9 mouse cellular contexts compared by ENCODE assay signal in the genomic region with DNA sequence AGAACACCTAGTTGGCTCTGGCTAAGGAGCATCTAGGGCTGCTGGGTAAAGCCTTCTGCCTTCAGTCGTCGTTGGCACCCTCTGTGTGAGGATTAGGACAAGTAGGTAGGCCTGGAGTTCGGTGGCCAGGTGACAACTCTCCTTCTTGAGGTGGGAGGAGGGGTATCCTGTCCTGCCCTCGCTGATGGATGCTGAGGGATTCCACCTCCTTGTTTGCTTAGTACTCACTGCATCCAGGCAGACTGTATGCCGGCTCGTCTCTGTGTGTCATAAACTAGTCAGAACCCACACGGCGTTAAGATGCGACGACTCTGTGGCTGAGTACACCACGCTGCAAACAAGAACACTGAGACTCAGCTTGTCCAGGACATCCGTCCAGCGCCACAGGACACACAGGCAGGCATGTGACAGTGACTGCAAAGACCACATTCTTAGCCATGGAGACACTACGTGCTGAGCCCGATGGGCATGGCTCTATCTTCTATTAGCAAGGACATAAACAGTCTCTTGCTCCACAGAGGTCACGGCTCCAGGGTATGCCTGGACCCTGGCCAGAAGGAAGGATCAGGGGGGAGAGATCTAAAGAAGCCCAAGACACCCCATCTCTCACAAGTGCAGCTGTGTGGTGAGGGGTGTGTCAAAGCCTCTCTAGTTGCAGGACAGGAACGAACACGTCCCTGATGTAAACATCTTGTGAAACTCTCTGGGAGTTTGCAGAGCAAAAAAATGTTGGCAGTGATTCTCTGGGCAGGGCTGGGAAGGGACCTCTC. TPM values are rescaled to one million over a fixed set of nuclear protein-coding genes. Genes with fewer than 3 reads are reported as not detected.
DNase-seq lines count a peak whose midpoint lies in the region; ATAC-seq and TF ChIP-seq lines count a peak whose summit lies in the region.
"Had no signal": no experiment of that assay in that cellular context is flagged by ENCODE, and none has a peak within 500 bp of the region (broad histone marks: within the 10 kb centered on the region; RNA-seq: fewer than 3 reads in every experiment).

No protein-coding gene starts in this region.

- H3K4me1 ChIP-seq in embryonic facial prominence, embryonic 15.5 days = peaks cover 67% of the 10 kb centered on the region
- H3K4me1 ChIP-seq in limb, embryonic 13.5 days = peaks cover 10% of the 10 kb centered on the region; the same call in 1 of the 2 replicates
- H3K4me1 ChIP-seq in stomach, embryonic 15.5 days = peaks cover 29% of the 10 kb centered on the region; the same call in 1 of the 2 replicates
- H3K4me1 ChIP-seq in cerebellum, adult 2 months (ENCODE audit: control insufficient read depth, insufficient read depth, low read length) = no peaks in the 10 kb centered on the region

- peak; percentile 68; the same call in 1 of the 2 replicates for ATAC-seq in embryonic facial prominence, embryonic 15.5 days (ENCODE audit: insufficient number of reproducible peaks, low FRiP score, low TSS enrichment, low read depth)
- ATAC-seq in limb, embryonic 13.5 days (ENCODE audit: low FRiP score, low read depth) = no peak
- ATAC-seq in stomach, embryonic 15.5 days (ENCODE audit: insufficient read depth, low FRiP score, low read depth) = peak; percentile 47; the same call in 1 of the 2 replicates

- TF ChIP-seq CTCF in cerebellum, adult 2 months (IDR thresholded peaks at IDR 0.05; ENCODE audit: borderline replicate concordance, insufficient read depth, low read depth, low read length) = no peak

- no peak for TF ChIP-seq POLR2A in cerebellum, adult 2 months (IDR thresholded peaks at IDR 0.05; ENCODE audit: borderline replicate concordance, insufficient read depth, low read length)

- peaks cover 34% of the 10 kb centered on the region for H3K36me3 ChIP-seq in embryonic facial prominence, embryonic 15.5 days
- peaks cover 37% of the 10 kb centered on the region for H3K36me3 ChIP-seq in limb, embryonic 13.5 days
- H3K36me3 ChIP-seq in stomach, embryonic 15.5 days = peaks cover 16% of the 10 kb centered on the region

- WGBS in embryonic facial prominence, embryonic 15.5 days = 52% methylated on average over 18 of the region's 18 CpGs
- WGBS in limb, embryonic 13.5 days = 67% methylated on average over 18 of the region's 18 CpGs
- 49% methylated on average over 18 of the region's 18 CpGs for WGBS in stomach, embryonic 15.5 days
- WGBS in cerebellum, adult 2 months = 45% methylated on average over 18 of the region's 18 CpGs

- H3K27ac ChIP-seq in embryonic facial prominence, embryonic 15.5 days (replicated peaks) = peak overlapping the region; percentile 92
- H3K27ac ChIP-seq in limb, embryonic 13.5 days = no peak overlapping the region; the same call in 1 of the 2 replicates
- peak overlapping the region; percentile 81 for H3K27ac ChIP-seq in stomach, embryonic 15.5 days
- H3K27ac ChIP-seq in cerebellum, adult 2 months (ENCODE audit: insufficient read depth, low read length) = no peak overlapping the region

- no peak overlapping the region for H3K9ac ChIP-seq in embryonic facial prominence, embryonic 15.5 days
- no peak overlapping the region for H3K9ac ChIP-seq in limb, embryonic 13.5 days
- H3K9ac ChIP-seq in stomach, embryonic 15.5 days = no peak overlapping the region

- H3K4me2 ChIP-seq in embryonic facial prominence, embryonic 15.5 days (replicated peaks) = 0 out of 2 replicates have a peak overlapping the region, but pooled peaks have one; percentile 2
- H3K4me2 ChIP-seq in limb, embryonic 13.5 days (replicated peaks) = 0 out of 2 replicates have a peak overlapping the region, but pooled peaks have one; percentile 7
- H3K4me2 ChIP-seq in stomach, embryonic 15.5 days = no peak overlapping the region

- no peaks in the 10 kb centered on the region for H3K9me3 ChIP-seq in embryonic facial prominence, embryonic 15.5 days (replicated peaks)
- no peaks in the 10 kb centered on the region for H3K9me3 ChIP-seq in limb, embryonic 13.5 days
- no peaks in the 10 kb centered on the region for H3K9me3 ChIP-seq in stomach, embryonic 15.5 days

- H3K4me3 ChIP-seq in embryonic facial prominence, embryonic 15.5 days (replicated peaks) = no peak overlapping the region
- no peak overlapping the region for H3K4me3 ChIP-seq in limb, embryonic 13.5 days
- H3K4me3 ChIP-seq in stomach, embryonic 15.5 days (replicated peaks) = no peak overlapping the region
- H3K4me3 ChIP-seq in cerebellum, adult 2 months (replicated peaks; ENCODE audit: insufficient read depth, low read depth, low read length) = no peak overlapping the region

- DNase-seq in ovary, adult 18-20 months (ENCODE audit: low spot score) = peak; percentile 43
- no peak for DNase-seq in ovary, postnatal 10 days (ENCODE audit: low spot score)
- no peak for DNase-seq in cerebellum, postnatal 25 days
- no peak for DNase-seq in c-Kit-positive CD71-positive TER-119-positive erythroid progenitor cells, embryonic 14.5 days (ENCODE audit: low spot score)
- DNase-seq in cerebellum, adult 2 months = no peak
- DNase-seq: kidney, adult 18-20 months had no signal

- H3K27me3 ChIP-seq in embryonic facial prominence, embryonic 15.5 days = no peaks in the 10 kb centered on the region
- H3K27me3 ChIP-seq in limb, embryonic 13.5 days = no peaks in the 10 kb centered on the region
- H3K27me3 ChIP-seq in stomach, embryonic 15.5 days (replicated peaks) = no peaks in the 10 kb centered on the region
- no peaks in the 10 kb centered on the region for H3K27me3 ChIP-seq in cerebellum, adult 2 months (ENCODE audit: control insufficient read depth, insufficient read depth, low read length)

RNA-seq across cellular contexts. Expression of gene Sik1, which starts 13.6 kb away (rescaled TPM):
- polyA plus RNA-seq in embryonic facial prominence, embryonic 15.5 days (2015; fragmentation: Nextera tagmentation; extraction: Ambion mirVana) = 33.6 and 35.5 TPM in 2 replicates
- 13.1 and 14.3 TPM in 2 replicates for polyA plus RNA-seq in limb, embryonic 13.5 days (2015; fragmentation: Nextera tagmentation; extraction: Ambion mirVana)
- 19.6 and 21.8 TPM in 2 replicates for polyA plus RNA-seq in stomach, embryonic 15.5 days (2015; fragmentation: Nextera tagmentation; extraction: Ambion mirVana)
- 5.0 and 5.2 TPM in 2 replicates for polyA plus RNA-seq in cerebellum, adult 2 months (2012; rRNA removed)

Comparison
In these comparisons a context has a peak if more than half of its experiments do, and no peak if none do; other contexts are left out.
1. H3K27ac ChIP-seq: peak in embryonic facial prominence, embryonic 15.5 days (single experiment) and stomach, embryonic 15.5 days (single experiment); none in limb, embryonic 13.5 days (single experiment) and cerebellum, adult 2 months (single experiment).